Mouse (Mus musculus) forebrain, embryonic 16.5 days (tissue): Measurements from ENCODE around the gene Pnpla7. TPM values are rescaled to one million over a fixed set of nuclear protein-coding genes. Genes with fewer than 3 reads are reported as not detected.

ENCODE experiments used
- ATAC-seq: fragments of 200-750 bp; cut with Nextera tagmentation; 2 replicates; pipeline ENCODE4 v1.8.0; 2017; ENCODE audit warnings: mild to moderate bottlenecking, moderate library complexity
- H3K27ac ChIP-seq: fragments of 300-500 bp; sonication (generic); 2 replicates; pipeline ENCODE4 v1.5.1; 2014; ENCODE audit warnings: low read length, control low read depth
- H3K27me3 ChIP-seq: fragments of 300-500 bp; sonication (generic); replicated peaks from 2 replicates; pipeline ENCODE4 v1.6.1; 2014; ENCODE audit warnings: low read length; ENCODE audit not compliant: control insufficient read depth, insufficient read depth
- H3K36me3 ChIP-seq: fragments of 300-500 bp; sonication (generic); 2 replicates; pipeline ENCODE4 v1.6.1; 2014; ENCODE audit not compliant: control insufficient read depth, insufficient read depth
- H3K4me1 ChIP-seq: fragments of 300-500 bp; sonication (generic); replicated peaks from 2 replicates; pipeline ENCODE4 v1.6.1; 2014; ENCODE audit warnings: low read length; ENCODE audit not compliant: control insufficient read depth, insufficient read depth
- H3K4me2 ChIP-seq: fragments of 300-500 bp; sonication (generic); 2 replicates; pipeline ENCODE4 v1.6.1; 2014; ENCODE audit warnings: mild to moderate bottlenecking, low read length, control low read depth
- H3K4me3 ChIP-seq: fragments of 300-500 bp; sonication (generic); replicated peaks from 2 replicates; pipeline ENCODE4 v1.5.1; 2014; ENCODE audit warnings: mild to moderate bottlenecking, low read length, control low read depth
- H3K9ac ChIP-seq: fragments of 300-500 bp; sonication (generic); replicated peaks from 2 replicates; pipeline ENCODE4 v1.6.1; 2014; ENCODE audit warnings: low read depth, low read length, control low read depth
- H3K9me3 ChIP-seq: fragments of 300-500 bp; sonication (generic); 2 replicates; pipeline ENCODE4 v1.6.1; 2016; ENCODE audit warnings: low read length; ENCODE audit not compliant: control insufficient read depth
- WGBS: fragments of 180-500 bp; shearing (Covaris S2); extraction: QIAGEN DNeasy Blood & Tissue Kit; methylation state at CpG from one replicate; pipeline ENCODE4 v1.1.7; 2014; 5-methylcytosine and 5-hydroxymethylcytosine counted together
- polyA plus RNA-seq: library from polyadenylated mRNA; unstranded; fragments of >200 nt; fragmentation: Nextera tagmentation; extraction: Ambion mirVana; gene quantifications from 2 replicates; pipeline ENCODE4 v1.2.1, GENCODE M21; 2015

Pnpla7 gene
- polyA plus RNA-seq, 1 experiment from 2014 or later = 4.5 TPM

GRCm38 (mm10) chr2:25080076-25080475 lies 104.2 kb downstream of the Pnpla7 start, which contains the start of gene Entpd8:
Gene Entpd8, plus strand, starts transcription at chr2:25080304.
- Histone ChIP-seq H3K4me1 (no peaks in the 10 kb centered on the region), H3K9me3 (no peaks in the 10 kb centered on the region), H3K4me2 (no peak within 1 kb of the TSS), H3K27me3 (no peaks in the 10 kb centered on the region), H3K27ac (no peak within 1 kb of the TSS), H3K36me3 (no peaks in the 10 kb centered on the region), H3K4me3 (no peak within 1 kb of the TSS), H3K9ac (no peak within 1 kb of the TSS)
- ATAC-seq = no peak
- 69% methylated on average over 5 of the region's 5 CpGs for WGBS

DNA sequence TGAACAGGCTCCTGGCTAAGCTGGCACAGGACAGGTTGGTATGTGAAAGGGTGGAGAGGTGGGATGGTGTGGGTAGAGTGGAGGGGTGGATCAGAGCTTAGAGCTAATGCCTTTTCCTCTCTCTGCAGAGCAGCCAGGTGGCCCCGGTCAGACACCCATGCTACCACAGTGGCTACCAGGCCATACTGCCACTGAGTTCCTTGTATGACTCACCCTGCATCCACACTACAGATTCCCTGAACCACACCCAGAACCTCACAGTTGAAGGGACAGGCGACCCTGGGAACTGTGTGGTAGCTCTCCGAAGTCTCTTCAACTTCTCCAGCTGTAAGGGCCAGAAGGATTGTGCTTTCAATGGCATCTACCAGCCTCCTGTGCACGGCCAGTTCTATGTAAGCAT lies 107.9 kb downstream of the Pnpla7 start:
- Histone ChIP-seq H3K9ac (no peak overlapping the region), H3K27ac (no peak overlapping the region), H3K27me3 (no peaks in the 10 kb centered on the region), H3K4me3 (no peak overlapping the region), H3K4me1 (no peaks in the 10 kb centered on the region), H3K36me3 (no peaks in the 10 kb centered on the region), H3K9me3 (no peaks in the 10 kb centered on the region), H3K4me2 (no peak overlapping the region)
- 78% methylated on average over 4 of the region's 4 CpGs for WGBS
- no peak for ATAC-seq

DNA sequence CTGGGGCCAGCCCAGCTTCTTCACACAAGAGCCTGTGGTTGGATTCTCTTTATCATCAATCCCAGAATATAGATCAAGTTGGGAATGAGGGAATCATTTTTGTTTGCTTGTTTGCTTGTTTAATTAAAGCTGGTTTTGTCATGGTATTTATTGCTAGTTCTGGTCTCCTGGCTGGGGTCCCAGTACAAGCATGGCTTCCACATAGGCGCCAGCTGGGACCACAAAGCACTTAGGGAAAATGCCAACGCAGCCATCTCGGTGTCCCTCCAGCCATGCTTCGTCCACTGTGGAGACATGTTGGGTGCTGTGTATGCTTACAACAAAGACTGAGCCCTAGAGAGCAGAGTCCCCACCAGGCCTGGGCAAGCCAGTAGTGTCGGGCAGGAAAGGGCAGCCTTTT lies 109.7 kb downstream of the Pnpla7 start:
- no peak for ATAC-seq
- Histone ChIP-seq H3K4me2 (no peak overlapping the region), H3K27me3 (no peaks in the 10 kb centered on the region), H3K9ac (no peak overlapping the region), H3K9me3 (no peaks in the 10 kb centered on the region), H3K4me1 (no peaks in the 10 kb centered on the region), H3K27ac (no peak overlapping the region), H3K36me3 (no peaks in the 10 kb centered on the region), H3K4me3 (no peak overlapping the region)
- 75% methylated on average over 5 of the region's 5 CpGs for WGBS

DNA sequence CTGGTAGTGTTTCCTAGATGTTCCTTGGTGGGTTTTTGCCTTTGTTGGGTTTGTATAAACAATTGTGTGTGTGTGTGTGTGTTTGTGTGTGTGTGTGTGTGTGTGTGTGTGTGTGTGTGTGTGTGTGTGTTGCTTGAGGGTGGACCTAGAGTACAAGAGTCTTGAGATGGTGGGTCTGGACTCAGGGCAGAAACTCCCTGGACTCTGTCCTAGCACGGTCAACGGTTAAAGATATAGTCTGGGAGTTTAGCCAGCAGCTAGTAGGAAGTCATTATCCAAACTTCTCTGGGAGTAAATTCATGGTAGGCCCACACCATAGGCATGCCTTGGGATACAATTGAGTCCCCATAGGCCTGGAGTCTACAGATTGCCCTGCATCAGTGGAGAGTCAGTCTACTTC lies 112.0 kb downstream of the Pnpla7 start:
- ATAC-seq = no peak
- Histone ChIP-seq H3K27me3 (no peaks in the 10 kb centered on the region), H3K4me2 (no peak overlapping the region), H3K4me3 (no peak overlapping the region), H3K9me3 (no peaks in the 10 kb centered on the region), H3K9ac (no peak overlapping the region), H3K4me1 (no peaks in the 10 kb centered on the region), H3K36me3 (no peaks in the 10 kb centered on the region), H3K27ac (no peak overlapping the region)
- WGBS = 82% methylated on average over 2 of the region's 2 CpGs

- H3K4me1 ChIP-seq = no peaks in the 10 kb centered on the region
- H3K4me2 ChIP-seq = no peak overlapping the region
- WGBS = 89% methylated on average over 3 of the region's 3 CpGs
- H3K27ac ChIP-seq = no peak overlapping the region
- no peaks in the 10 kb centered on the region for H3K27me3 ChIP-seq
- H3K36me3 ChIP-seq = no peaks in the 10 kb centered on the region
- no peak for ATAC-seq
- H3K4me3 ChIP-seq = no peak overlapping the region
- no peak overlapping the region for H3K9ac ChIP-seq
- no peaks in the 10 kb centered on the region for H3K9me3 ChIP-seq
These were observed 112.8 kb downstream of the Pnpla7 start for GRCm38 (mm10) chr2:25088636-25089035.

- H3K27me3 ChIP-seq = no peaks in the 10 kb centered on the region
- no peak overlapping the region for H3K27ac ChIP-seq
- H3K9ac ChIP-seq = no peak overlapping the region
- H3K9me3 ChIP-seq = no peaks in the 10 kb centered on the region
- H3K36me3 ChIP-seq = no peaks in the 10 kb centered on the region
- 63% methylated on average over 17 of the region's 17 CpGs for WGBS
- H3K4me3 ChIP-seq = no peak overlapping the region
- peaks cover 7% of the 10 kb centered on the region for H3K4me1 ChIP-seq
- H3K4me2 ChIP-seq = no peak overlapping the region
- no peak for ATAC-seq
These were observed 118.9 kb downstream of the Pnpla7 start for GRCm38 (mm10) chr2:25094785-25095108.

DNA sequence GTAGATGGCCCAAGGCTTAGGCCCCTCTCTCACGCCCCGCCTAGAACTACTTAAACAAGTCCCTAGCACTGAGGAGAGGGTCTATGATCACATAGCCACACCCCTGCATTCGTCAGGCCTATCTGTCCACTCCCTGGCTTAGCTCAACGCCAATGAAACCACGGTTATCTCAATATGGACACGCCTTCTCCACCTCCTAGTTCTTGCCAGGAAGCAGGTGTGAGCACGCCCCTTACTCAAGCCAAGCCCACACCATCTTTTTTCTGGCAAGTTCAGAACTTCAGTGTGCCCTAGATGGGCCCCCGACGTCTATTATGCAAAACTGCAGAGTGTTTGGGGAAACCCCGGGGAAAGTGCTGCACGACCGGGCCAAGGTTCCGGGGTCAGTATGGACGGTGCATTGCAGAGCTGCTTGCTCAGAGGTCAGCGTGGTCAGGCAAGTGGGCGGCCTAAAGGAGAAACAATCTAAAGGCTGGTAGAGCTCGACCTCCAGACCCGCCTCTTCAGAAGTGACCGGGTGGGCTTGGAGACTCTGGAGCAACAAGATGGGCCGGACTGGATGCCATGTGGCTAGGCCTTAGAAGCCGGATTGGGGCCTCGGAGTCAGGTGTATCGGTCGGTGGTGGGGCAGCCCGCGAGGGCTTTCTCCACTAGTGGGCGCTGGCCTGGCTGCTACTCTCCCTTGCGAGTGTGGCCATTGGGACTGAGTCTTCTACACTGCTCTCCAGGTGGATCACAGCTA lies 119.4 kb downstream of the Pnpla7 start, which contains the start of gene Noxa1:
TSS of gene Noxa1 (minus strand) at position 41 of the 742 bp plus-strand sequence.
- no peak for ATAC-seq
- 55% methylated on average over 28 of the region's 28 CpGs for WGBS
- H3K9me3 ChIP-seq = no peaks in the 10 kb centered on the region

GRCm38 (mm10) chr2:25098005-25098615 lies 122.3 kb downstream of the Pnpla7 start:
- Histone ChIP-seq H3K4me2 (no peak overlapping the region), H3K4me1 (peaks cover 12% of the 10 kb centered on the region), H3K36me3 (no peaks in the 10 kb centered on the region), H3K9ac (no peak overlapping the region), H3K27me3 (no peaks in the 10 kb centered on the region), H3K9me3 (no peaks in the 10 kb centered on the region), H3K27ac (no peak overlapping the region; the same call in 1 of the 2 replicates), H3K4me3 (no peak overlapping the region)
- WGBS = 73% methylated on average over 3 of the region's 3 CpGs
- no peak for ATAC-seq

More for the DNA sequence above, 119.4 kb downstream of the Pnpla7 start, which contains the start of gene Noxa1:
- Histone ChIP-seq H3K27me3 (no peaks in the 10 kb centered on the region), H3K4me3 (no peak within 1 kb of the TSS), H3K4me1 (peaks cover 12% of the 10 kb centered on the region), H3K27ac (no peak within 1 kb of the TSS), H3K4me2 (no peak within 1 kb of the TSS), H3K36me3 (no peaks in the 10 kb centered on the region), H3K9ac (no peak within 1 kb of the TSS)

- 33% methylated on average over 5 of the region's 5 CpGs for WGBS
These were observed 123.1 kb downstream of the Pnpla7 start for GRCm38 (mm10) chr2:25098956-25099355.

More at GRCm38 (mm10) chr2:25098956-25099355, 123.1 kb downstream of the Pnpla7 start:
- ATAC-seq = peak; percentile 31; the same call in 1 of the 2 replicates
- no peaks in the 10 kb centered on the region for H3K27me3 ChIP-seq
- H3K4me3 ChIP-seq = no peak overlapping the region
- H3K4me2 ChIP-seq = no peak overlapping the region
- peaks cover 12% of the 10 kb centered on the region for H3K4me1 ChIP-seq
- H3K27ac ChIP-seq = no peak overlapping the region
- no peaks in the 10 kb centered on the region for H3K36me3 ChIP-seq
- no peak overlapping the region for H3K9ac ChIP-seq
- H3K9me3 ChIP-seq = no peaks in the 10 kb centered on the region
